Mouse (Mus musculus) heart, embryonic 16.5 days (tissue): Measurements from ENCODE around the gene Eea1. TPM values are rescaled to one million over a fixed set of nuclear protein-coding genes. Genes with fewer than 3 reads are reported as not detected.

Experiments used
- ATAC-seq: fragments of 200-750 bp; cut with Nextera tagmentation; replicated peaks from 2 replicates; pipeline ENCODE4 v1.8.0; 2017; ENCODE audit warnings: moderate number of reproducible peaks; ENCODE audit not compliant: insufficient read depth, low FRiP score; ENCODE audit errors: extremely low read depth
- H3K27ac ChIP-seq: fragments of 300-500 bp; sonication (generic); 2 replicates; pipeline ENCODE4 v1.5.1; 2014; ENCODE audit warnings: mild to moderate bottlenecking, low read length, control low read depth, moderate library complexity
- H3K27me3 ChIP-seq: fragments of 300-500 bp; sonication (generic); 2 replicates; pipeline ENCODE4 v1.6.1; 2014; ENCODE audit warnings: low read length, mixed read lengths; ENCODE audit not compliant: control insufficient read depth, insufficient read depth
- H3K36me3 ChIP-seq: fragments of 300-500 bp; sonication (generic); 2 replicates; pipeline ENCODE4 v1.6.1; 2014; ENCODE audit not compliant: control insufficient read depth, insufficient read depth
- H3K4me1 ChIP-seq: fragments of 300-500 bp; sonication (generic); 2 replicates; pipeline ENCODE4 v1.6.1; 2014; ENCODE audit warnings: low read length, mixed read lengths; ENCODE audit not compliant: control insufficient read depth, insufficient read depth
- H3K4me2 ChIP-seq: fragments of 300-500 bp; sonication (generic); 2 replicates; pipeline ENCODE4 v1.6.1; 2014; ENCODE audit warnings: low read depth, mild to moderate bottlenecking, control low read depth, low read length
- H3K4me3 ChIP-seq: fragments of 300-500 bp; sonication (generic); 2 replicates; pipeline ENCODE4 v1.5.1; 2014; ENCODE audit warnings: mild to moderate bottlenecking, control low read depth, low read length
- H3K9ac ChIP-seq: fragments of 300-500 bp; sonication (generic); 2 replicates; pipeline ENCODE4 v1.6.1; 2014; ENCODE audit warnings: low read length, control low read depth
- H3K9me3 ChIP-seq: fragments of 300-500 bp; sonication (generic); replicated peaks from 2 replicates; pipeline ENCODE4 v1.6.1; 2016; ENCODE audit warnings: low read length; ENCODE audit not compliant: control insufficient read depth
- WGBS: fragments of 180-500 bp; shearing (Covaris S2); extraction: QIAGEN DNeasy Blood & Tissue Kit; methylation state at CpG from one replicate; pipeline ENCODE4 v1.1.7; 2014; 5-methylcytosine and 5-hydroxymethylcytosine counted together
- polyA plus RNA-seq: library from polyadenylated mRNA; unstranded; fragments of >200 nt; fragmentation: Nextera tagmentation; extraction: Ambion mirVana; gene quantifications from 2 replicates; pipeline ENCODE4 v1.2.1, GENCODE M21; 2015

The Eea1 gene
- polyA plus RNA-seq, 1 experiment from 2014 or later: 16.2 TPM

DNA sequence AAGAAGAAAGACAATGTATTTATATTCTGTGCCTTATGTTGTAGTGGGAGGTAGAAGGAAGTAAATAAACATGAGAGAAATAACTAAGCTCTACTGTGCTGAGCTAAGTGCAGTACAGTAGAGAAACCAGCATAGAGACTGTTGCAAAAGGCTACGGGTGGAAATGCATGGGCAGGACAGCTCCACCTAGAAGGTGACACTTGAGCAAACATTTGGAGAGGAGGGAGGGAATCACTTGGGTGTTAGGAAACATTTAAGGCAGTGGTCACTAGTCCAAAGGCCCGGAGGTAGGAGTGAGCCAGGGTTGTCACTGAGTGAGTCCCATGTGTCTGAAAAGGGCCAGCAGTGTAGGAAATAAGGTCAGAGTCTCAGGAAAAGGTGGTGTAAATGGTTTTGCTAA is 77.0 kb downstream of the Eea1 start:
- no peaks in the 10 kb centered on the region for H3K4me1 ChIP-seq
- no peak for ATAC-seq
- H3K27ac ChIP-seq: no peak overlapping the region
- no peaks in the 10 kb centered on the region for H3K9me3 ChIP-seq
- H3K27me3 ChIP-seq: no peaks in the 10 kb centered on the region
- no peak overlapping the region for H3K4me2 ChIP-seq
- 73% methylated on average over 2 of the region's 2 CpGs for WGBS
- peaks cover 20% of the 10 kb centered on the region for H3K36me3 ChIP-seq
- H3K9ac ChIP-seq: no peak overlapping the region
- H3K4me3 ChIP-seq: no peak overlapping the region

DNA sequence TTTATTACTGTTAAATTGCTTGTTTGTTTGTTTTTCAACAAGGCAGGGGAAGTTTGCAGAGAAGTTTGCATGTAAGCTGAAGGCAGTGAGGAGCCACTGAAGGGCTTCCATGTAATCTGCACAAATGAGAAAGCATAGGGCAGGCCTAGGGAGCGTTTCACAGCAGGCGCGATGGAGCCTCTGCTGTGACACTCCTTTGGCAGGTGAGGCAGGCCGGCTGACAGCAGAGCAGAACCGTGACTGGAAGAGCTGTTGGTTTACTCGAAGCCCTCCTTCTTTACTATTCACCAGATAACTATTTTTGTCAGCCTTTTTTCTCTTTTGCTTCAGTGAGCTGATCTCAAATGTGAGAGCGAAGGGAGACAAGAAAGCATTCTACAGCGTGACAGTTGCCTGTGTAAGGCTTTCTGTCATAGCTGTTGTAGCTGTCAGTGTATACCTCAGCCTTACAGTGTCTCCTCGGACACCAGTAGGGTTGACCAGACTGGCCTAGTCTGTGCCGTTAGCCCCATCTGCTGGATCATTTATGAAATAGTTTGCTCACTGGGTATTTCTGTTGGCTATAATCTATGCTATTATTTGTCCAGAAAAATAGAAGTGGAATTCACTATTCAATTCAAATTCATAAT is 93.0 kb downstream of the Eea1 start:
- Histone ChIP-seq H3K9ac (no peak overlapping the region), H3K4me3 (no peak overlapping the region), H3K27ac (no peak overlapping the region), H3K4me1 (no peaks in the 10 kb centered on the region), H3K9me3 (no peaks in the 10 kb centered on the region), H3K27me3 (no peaks in the 10 kb centered on the region), H3K36me3 (peaks cover 3% of the 10 kb centered on the region; the same call in 1 of the 2 replicates), H3K4me2 (no peak overlapping the region)
- ATAC-seq: peak; percentile 52; the same call in 1 of the 2 replicates
- WGBS: 48% methylated on average over 10 of the region's 10 CpGs

- 79% methylated on average over 3 of the region's 3 CpGs for WGBS
- peaks cover 3% of the 10 kb centered on the region; the same call in 1 of the 2 replicates for H3K36me3 ChIP-seq
Measured at GRCm38 (mm10) chr10:96034106-96034505, 93.7 kb downstream of the Eea1 start.

DNA sequence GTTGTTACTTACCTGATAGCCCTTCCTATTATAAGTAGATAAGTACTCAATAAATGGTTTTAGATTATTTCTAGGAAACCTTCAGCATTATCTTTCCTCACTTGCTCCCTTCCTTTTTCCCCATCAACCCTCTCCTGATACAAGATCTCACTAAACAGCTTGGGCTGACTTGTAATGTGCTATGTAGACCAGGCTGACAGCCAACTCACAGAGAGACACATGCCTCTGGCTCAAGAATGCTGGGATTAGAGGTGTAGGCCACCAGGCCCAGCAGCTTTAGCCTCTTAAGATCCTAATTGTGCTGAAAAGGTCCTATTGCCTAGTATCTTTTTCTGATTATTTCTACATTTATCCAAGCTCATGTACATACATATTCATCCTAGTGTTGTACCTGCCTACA is 95.5 kb downstream of the Eea1 start:
- Histone ChIP-seq H3K9me3 (no peaks in the 10 kb centered on the region), H3K27me3 (no peaks in the 10 kb centered on the region), H3K36me3 (peaks cover 8% of the 10 kb centered on the region; the same call in 1 of the 2 replicates), H3K9ac (no peak overlapping the region), H3K4me2 (no peak overlapping the region), H3K27ac (no peak overlapping the region), H3K4me3 (no peak overlapping the region), H3K4me1 (no peaks in the 10 kb centered on the region)
- ATAC-seq: no peak

More at GRCm38 (mm10) chr10:96034106-96034505, 93.7 kb downstream of the Eea1 start:
- no peak for ATAC-seq
- no peaks in the 10 kb centered on the region for H3K27me3 ChIP-seq
- H3K4me1 ChIP-seq: no peaks in the 10 kb centered on the region
- no peak overlapping the region for H3K27ac ChIP-seq
- H3K9ac ChIP-seq: no peak overlapping the region
- no peaks in the 10 kb centered on the region for H3K9me3 ChIP-seq
- no peak overlapping the region for H3K4me2 ChIP-seq
- H3K4me3 ChIP-seq: no peak overlapping the region

DNA sequence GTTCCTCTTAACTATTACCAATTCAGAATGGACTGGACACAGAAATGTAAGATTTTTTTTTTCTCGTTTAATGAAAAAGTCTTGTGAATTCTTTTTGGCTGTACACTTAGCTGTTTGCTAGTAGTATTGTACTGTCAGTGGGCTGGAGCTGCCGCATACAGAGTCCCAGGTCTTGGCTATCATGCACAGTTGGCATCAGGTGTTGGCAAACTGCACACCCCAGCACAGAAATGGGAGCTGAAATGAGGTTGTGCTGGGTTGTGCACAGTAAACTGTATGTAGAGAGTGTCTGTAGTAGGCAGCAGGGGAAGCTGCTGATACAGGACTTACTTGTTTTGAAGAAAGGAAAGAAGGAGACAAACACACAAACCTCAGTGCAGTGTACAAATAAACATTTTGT is 103.8 kb downstream of the Eea1 start:
- H3K4me3 ChIP-seq: no peak overlapping the region
- WGBS: 90% methylated on average over 2 of the region's 2 CpGs
- H3K27me3 ChIP-seq: no peaks in the 10 kb centered on the region
- H3K4me1 ChIP-seq: peaks cover 14% of the 10 kb centered on the region
- no peak overlapping the region for H3K4me2 ChIP-seq
- ATAC-seq: no peak
- peaks cover 15% of the 10 kb centered on the region for H3K36me3 ChIP-seq
- no peaks in the 10 kb centered on the region for H3K9me3 ChIP-seq
- H3K9ac ChIP-seq: no peak overlapping the region
- H3K27ac ChIP-seq: no peak overlapping the region

DNA sequence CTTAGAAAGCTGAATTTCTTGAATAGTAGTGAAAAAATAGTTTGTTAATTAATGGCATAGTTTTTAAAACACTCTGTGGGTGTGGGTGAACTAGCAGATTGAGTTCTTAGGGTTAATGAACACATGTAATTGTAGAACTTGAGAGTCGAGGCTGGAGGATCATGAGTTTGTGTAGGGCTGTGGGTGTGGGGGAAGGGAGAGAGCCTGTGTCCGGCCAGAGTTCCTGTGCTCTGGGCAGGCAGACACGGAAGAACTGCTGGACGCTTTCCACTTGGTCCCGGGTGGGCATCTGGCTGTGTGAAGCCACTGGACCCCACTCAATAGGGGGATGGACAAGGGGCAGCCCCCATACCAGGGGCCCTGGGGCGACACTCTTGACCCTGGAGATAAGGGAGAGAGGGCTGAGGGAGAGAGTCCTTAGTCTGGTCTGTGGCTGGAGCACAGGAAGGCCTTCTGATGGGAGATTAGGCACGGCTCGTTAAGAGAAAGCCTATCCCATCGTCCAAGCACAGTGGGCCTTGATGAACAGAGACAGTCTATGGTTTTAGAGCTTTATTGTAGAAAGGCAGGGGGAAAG is 107.6 kb downstream of the Eea1 start:
- WGBS: 13% methylated on average over 9 of the region's 9 CpGs
- no peaks in the 10 kb centered on the region for H3K9me3 ChIP-seq
- H3K27ac ChIP-seq: peak overlapping the region; percentile 75
- H3K4me1 ChIP-seq: peaks cover 14% of the 10 kb centered on the region
- no peak for ATAC-seq
- peak overlapping the region; percentile 41; the same call in 1 of the 2 replicates for H3K9ac ChIP-seq
- peak overlapping the region; percentile 34 for H3K4me2 ChIP-seq
- H3K27me3 ChIP-seq: no peaks in the 10 kb centered on the region
- no peaks in the 10 kb centered on the region for H3K36me3 ChIP-seq
- H3K4me3 ChIP-seq: no peak overlapping the region

DNA sequence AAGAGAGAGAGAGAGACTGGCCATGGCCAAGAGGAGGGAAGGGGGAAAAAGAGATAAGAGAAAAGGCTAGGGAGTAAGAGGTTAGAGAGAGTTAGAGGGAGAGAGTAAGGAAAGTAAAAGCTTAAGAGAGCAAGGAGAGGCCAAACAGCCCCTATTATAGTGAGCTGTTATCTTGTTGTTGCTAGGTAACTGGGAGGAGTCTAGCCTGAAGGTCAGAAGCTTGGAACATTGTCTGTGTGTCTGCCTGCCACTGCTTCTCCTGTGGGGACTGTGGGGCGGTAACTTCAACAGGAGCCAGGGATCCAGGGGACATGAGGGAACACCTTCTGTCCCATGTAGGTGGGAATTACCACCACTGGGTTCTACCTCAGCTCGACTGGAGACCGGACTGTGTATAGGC is 108.1 kb downstream of the Eea1 start:
- no peaks in the 10 kb centered on the region for H3K36me3 ChIP-seq
- peak; percentile 72; the same call in 1 of the 2 replicates for ATAC-seq
- H3K4me2 ChIP-seq: peak overlapping the region; percentile 34
- H3K4me1 ChIP-seq: peaks cover 14% of the 10 kb centered on the region
- peak overlapping the region; percentile 75 for H3K27ac ChIP-seq
- WGBS: 56% methylated on average over 3 of the region's 3 CpGs
- H3K4me3 ChIP-seq: no peak overlapping the region
- no peaks in the 10 kb centered on the region for H3K27me3 ChIP-seq
- no peak overlapping the region for H3K9ac ChIP-seq
- H3K9me3 ChIP-seq: no peaks in the 10 kb centered on the region

DNA sequence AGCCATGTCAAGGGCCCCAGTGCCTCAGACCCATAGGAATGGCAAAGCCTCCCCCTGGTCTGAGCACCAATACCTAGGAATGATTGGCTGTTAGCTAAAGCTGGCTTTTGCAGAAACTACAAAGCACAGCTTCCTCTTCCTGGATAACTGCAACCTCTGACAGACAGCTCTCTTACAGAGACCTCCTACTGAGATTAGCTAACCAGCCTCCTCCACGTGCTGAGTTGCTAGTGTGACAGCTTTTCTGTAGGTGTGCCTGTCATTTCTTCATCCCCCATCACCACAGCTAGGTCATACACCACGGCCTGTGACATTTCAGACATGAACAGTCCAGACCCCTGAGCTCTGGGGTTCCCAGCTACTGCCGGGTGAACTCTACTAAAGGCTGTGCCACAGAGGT is 126.9 kb downstream of the Eea1 start:
- no peak for ATAC-seq
- no peak overlapping the region for H3K9ac ChIP-seq
- H3K9me3 ChIP-seq: no peaks in the 10 kb centered on the region
- 39% methylated on average over 3 of the region's 3 CpGs for WGBS
- H3K27ac ChIP-seq: no peak overlapping the region
- no peaks in the 10 kb centered on the region for H3K36me3 ChIP-seq
- H3K4me2 ChIP-seq: no peak overlapping the region
- H3K4me3 ChIP-seq: no peak overlapping the region
- H3K4me1 ChIP-seq: no peaks in the 10 kb centered on the region
- H3K27me3 ChIP-seq: no peaks in the 10 kb centered on the region

DNA sequence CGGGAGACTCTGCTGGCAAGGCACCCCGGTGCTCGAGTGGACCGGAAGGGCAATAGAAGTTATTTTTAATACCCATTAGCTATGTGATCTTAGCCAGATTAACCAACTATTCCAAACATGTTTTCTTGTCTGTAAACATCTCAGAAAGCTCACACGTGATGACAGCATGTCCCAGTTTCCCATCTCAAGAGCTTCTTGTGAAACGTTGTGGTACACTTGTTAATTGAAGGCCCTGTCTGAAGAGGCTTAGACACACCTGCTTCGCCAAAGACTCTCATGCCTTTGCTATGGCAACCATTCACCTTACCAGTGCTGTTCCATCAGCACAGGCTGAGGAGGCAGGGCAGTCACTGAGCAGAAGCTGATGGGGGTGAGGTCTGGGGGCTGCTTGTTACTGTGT is 133.9 kb downstream of the Eea1 start:
- H3K27me3 ChIP-seq: no peaks in the 10 kb centered on the region
- H3K27ac ChIP-seq: no peak overlapping the region
- no peaks in the 10 kb centered on the region for H3K36me3 ChIP-seq
- no peak overlapping the region for H3K4me3 ChIP-seq
- no peaks in the 10 kb centered on the region for H3K9me3 ChIP-seq
- ATAC-seq: no peak
- H3K9ac ChIP-seq: no peak overlapping the region
- 70% methylated on average over 7 of the region's 7 CpGs for WGBS
- H3K4me1 ChIP-seq: no peaks in the 10 kb centered on the region
- H3K4me2 ChIP-seq: no peak overlapping the region
